Mouse (Mus musculus): ENCODE results near the gene Adamts3. TPM values are rescaled to one million over a fixed set of nuclear protein-coding genes. Genes with fewer than 3 reads are reported as not detected.

The Adamts3 gene
- polyA plus RNA-seq, 1 experiment from 2014 or later = 3.9 TPM

DNA sequence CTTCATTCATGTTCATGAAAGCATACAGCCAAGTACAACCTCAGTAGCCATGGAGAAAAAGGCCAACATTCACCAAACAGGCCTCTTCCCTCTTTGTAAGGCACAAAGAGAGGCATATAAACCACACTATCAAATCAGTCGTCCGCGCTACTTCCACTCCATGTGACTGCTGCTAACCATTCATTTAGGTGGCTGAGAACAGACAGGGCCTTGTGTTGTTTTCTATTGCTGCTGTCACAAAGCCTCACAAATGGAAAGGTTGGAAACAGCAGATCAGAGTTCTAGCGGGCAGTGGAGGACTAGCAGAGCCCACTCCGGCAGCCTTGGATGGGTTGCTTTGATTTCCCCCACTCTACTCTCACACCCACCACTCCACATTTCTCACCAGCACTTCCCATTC lies 98.5 kb downstream of the Adamts3 start:
- Histone ChIP-seq H3K4me3 (replicated peaks; ENCODE audit: low read depth, low read length) (no peak overlapping the region), H3K9ac (replicated peaks; ENCODE audit: low read length) (no peak overlapping the region), H3K4me1 (ENCODE audit: control insufficient read depth, insufficient read depth, low read length) (no peaks in the 10 kb centered on the region), H3K9me3 (ENCODE audit: control insufficient read depth, low read length) (no peaks in the 10 kb centered on the region), H3K36me3 (ENCODE audit: control insufficient read depth, insufficient read depth, low read length) (no peaks in the 10 kb centered on the region), H3K27ac (replicated peaks; ENCODE audit: low read depth, low read length) (no peak overlapping the region), H3K4me2 (ENCODE audit: low read length) (no peak overlapping the region), H3K27me3 (ENCODE audit: control insufficient read depth, insufficient read depth, low read length) (no peaks in the 10 kb centered on the region)
- WGBS = 68% methylated on average over 5 of the region's 5 CpGs
- no peak for DNase-seq
- ATAC-seq (ENCODE audit: low FRiP score, low TSS enrichment) = no peak

GRCm38 (mm10) chr5:89779823-89780222 lies 103.3 kb downstream of the Adamts3 start:
- no peak for DNase-seq
- Histone ChIP-seq H3K4me2 (ENCODE audit: low read length) (no peak overlapping the region), H3K4me1 (ENCODE audit: control insufficient read depth, insufficient read depth, low read length) (no peaks in the 10 kb centered on the region), H3K27me3 (ENCODE audit: control insufficient read depth, insufficient read depth, low read length) (no peaks in the 10 kb centered on the region), H3K9ac (replicated peaks; ENCODE audit: low read length) (no peak overlapping the region), H3K36me3 (ENCODE audit: control insufficient read depth, insufficient read depth, low read length) (no peaks in the 10 kb centered on the region), H3K4me3 (replicated peaks; ENCODE audit: low read depth, low read length) (no peak overlapping the region), H3K9me3 (ENCODE audit: control insufficient read depth, low read length) (no peaks in the 10 kb centered on the region), H3K27ac (replicated peaks; ENCODE audit: low read depth, low read length) (no peak overlapping the region)
- ATAC-seq (ENCODE audit: low FRiP score, low TSS enrichment) = no peak
- WGBS = 86% methylated on average over 2 of the region's 2 CpGs

DNA sequence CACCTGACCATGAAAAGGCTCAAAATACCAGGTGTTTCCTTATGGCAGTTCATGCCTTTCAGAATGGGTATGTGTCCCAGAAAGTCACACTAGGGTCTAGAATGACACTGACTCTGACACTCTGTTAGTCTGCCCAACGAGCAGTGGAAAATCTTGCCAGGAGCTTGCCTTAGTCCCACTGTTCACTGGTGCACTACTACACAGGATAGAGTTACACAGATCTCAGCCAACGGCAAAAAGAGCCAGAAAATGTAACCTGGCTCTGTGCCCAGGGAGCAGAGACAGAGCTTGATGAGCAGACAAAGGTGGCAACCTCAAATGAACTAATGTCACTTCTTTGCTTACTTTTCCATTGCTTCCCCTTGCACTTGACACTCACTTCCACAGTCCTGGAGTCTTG lies 104.5 kb downstream of the Adamts3 start:
- DNase-seq (peak; percentile 23), ATAC-seq (ENCODE audit: low FRiP score, low TSS enrichment) (no peak)
- 59% methylated on average over 2 of the region's 2 CpGs for WGBS

GRCm38 (mm10) chr5:89777411-89777810 lies 105.7 kb downstream of the Adamts3 start:
- DNase-seq (no peak), ATAC-seq (ENCODE audit: low FRiP score, low TSS enrichment) (no peak)
- H3K4me3 ChIP-seq (replicated peaks; ENCODE audit: low read depth, low read length) = no peak overlapping the region
- no peaks in the 10 kb centered on the region for H3K36me3 ChIP-seq (ENCODE audit: control insufficient read depth, insufficient read depth, low read length)
- no peaks in the 10 kb centered on the region for H3K9me3 ChIP-seq (ENCODE audit: control insufficient read depth, low read length)
- H3K4me1 ChIP-seq (ENCODE audit: control insufficient read depth, insufficient read depth, low read length) = no peaks in the 10 kb centered on the region
- H3K27me3 ChIP-seq (ENCODE audit: control insufficient read depth, insufficient read depth, low read length) = no peaks in the 10 kb centered on the region
- 74% methylated on average over 4 of the region's 4 CpGs for WGBS
- H3K9ac ChIP-seq (replicated peaks; ENCODE audit: low read length) = no peak overlapping the region
- no peak overlapping the region for H3K4me2 ChIP-seq (ENCODE audit: low read length)
- no peak overlapping the region for H3K27ac ChIP-seq (replicated peaks; ENCODE audit: low read depth, low read length)

More for the DNA sequence above, 104.5 kb downstream of the Adamts3 start:
- Histone ChIP-seq H3K4me3 (replicated peaks; ENCODE audit: low read depth, low read length) (no peak overlapping the region), H3K4me1 (ENCODE audit: control insufficient read depth, insufficient read depth, low read length) (no peaks in the 10 kb centered on the region), H3K36me3 (ENCODE audit: control insufficient read depth, insufficient read depth, low read length) (no peaks in the 10 kb centered on the region), H3K9ac (replicated peaks; ENCODE audit: low read length) (no peak overlapping the region), H3K9me3 (ENCODE audit: control insufficient read depth, low read length) (no peaks in the 10 kb centered on the region), H3K4me2 (ENCODE audit: low read length) (no peak overlapping the region), H3K27me3 (ENCODE audit: control insufficient read depth, insufficient read depth, low read length) (no peaks in the 10 kb centered on the region), H3K27ac (replicated peaks; ENCODE audit: low read depth, low read length) (no peak overlapping the region)

DNA sequence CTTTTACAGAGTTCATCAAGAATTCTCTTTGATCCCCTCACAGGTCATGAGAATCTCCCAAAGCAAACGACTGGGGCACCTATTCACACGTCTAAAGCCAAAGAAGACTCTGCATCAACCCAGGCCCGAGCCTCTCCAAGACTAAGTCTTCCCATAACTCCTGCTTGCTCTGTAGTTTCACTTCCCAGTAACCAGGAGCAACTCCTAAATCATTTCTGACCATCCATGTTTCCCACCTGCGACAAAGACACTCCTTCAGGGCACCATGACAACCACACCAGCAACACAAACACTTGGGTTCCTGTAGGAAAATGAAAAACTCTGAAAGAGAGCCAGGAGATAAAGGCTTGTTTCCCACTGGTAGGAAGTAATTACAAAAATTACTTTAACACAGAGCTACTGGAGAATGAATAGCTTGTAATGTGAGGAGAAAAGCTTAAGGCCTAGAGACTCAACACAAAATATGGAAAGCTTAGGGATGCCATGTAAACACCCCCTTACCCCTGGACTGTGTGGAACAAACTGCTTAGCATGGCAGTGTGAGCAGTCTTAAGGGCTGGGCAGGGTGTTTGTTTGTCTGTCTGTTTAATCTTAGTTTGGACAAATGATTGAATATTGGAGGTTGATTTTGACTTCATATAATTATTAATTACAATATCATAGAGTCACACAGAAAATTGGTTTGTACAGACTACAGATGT lies 112.3 kb downstream of the Adamts3 start:
- ATAC-seq (ENCODE audit: low FRiP score, low TSS enrichment) (no peak), DNase-seq (no peak)
- 11% methylated on average over 4 of the region's 4 CpGs for WGBS
- H3K36me3 ChIP-seq (ENCODE audit: control insufficient read depth, insufficient read depth, low read length) = no peaks in the 10 kb centered on the region
- no peaks in the 10 kb centered on the region for H3K4me1 ChIP-seq (ENCODE audit: control insufficient read depth, insufficient read depth, low read length)
- H3K27ac ChIP-seq (replicated peaks; ENCODE audit: low read depth, low read length) = no peak overlapping the region
- no peaks in the 10 kb centered on the region for H3K9me3 ChIP-seq (ENCODE audit: control insufficient read depth, low read length)
- H3K27me3 ChIP-seq (ENCODE audit: control insufficient read depth, insufficient read depth, low read length) = no peaks in the 10 kb centered on the region
- H3K4me2 ChIP-seq (ENCODE audit: low read length) = no peak overlapping the region
- H3K4me3 ChIP-seq (replicated peaks; ENCODE audit: low read depth, low read length) = no peak overlapping the region
- no peak overlapping the region for H3K9ac ChIP-seq (replicated peaks; ENCODE audit: low read length)

- Histone ChIP-seq H3K27me3 (ENCODE audit: control insufficient read depth, insufficient read depth, low read length) (peaks cover 3% of the 10 kb centered on the region; the same call in 1 of the 2 replicates), H3K4me3 (replicated peaks; ENCODE audit: low read depth, low read length) (no peak overlapping the region), H3K9ac (replicated peaks; ENCODE audit: low read length) (no peak overlapping the region), H3K9me3 (ENCODE audit: control insufficient read depth, low read length) (no peaks in the 10 kb centered on the region), H3K4me2 (ENCODE audit: low read length) (peak overlapping the region; percentile 37), H3K4me1 (ENCODE audit: control insufficient read depth, insufficient read depth, low read length) (peaks cover 9% of the 10 kb centered on the region; the same call in 1 of the 2 replicates), H3K36me3 (ENCODE audit: control insufficient read depth, insufficient read depth, low read length) (no peaks in the 10 kb centered on the region), H3K27ac (replicated peaks; ENCODE audit: low read depth, low read length) (no peak overlapping the region)
- ATAC-seq (ENCODE audit: low FRiP score, low TSS enrichment) = peak; percentile 73
- WGBS = 2% methylated on average over 11 of the region's 11 CpGs
- peak; percentile 65 for DNase-seq
Observed at GRCm38 (mm10) chr5:89763189-89764187, 119.6 kb downstream of the Adamts3 start.

GRCm38 (mm10) chr5:89760368-89760767 lies 122.8 kb downstream of the Adamts3 start:
- peaks cover 3% of the 10 kb centered on the region; the same call in 1 of the 2 replicates for H3K27me3 ChIP-seq (ENCODE audit: control insufficient read depth, insufficient read depth, low read length)
- H3K9me3 ChIP-seq (ENCODE audit: control insufficient read depth, low read length) = no peaks in the 10 kb centered on the region
- H3K27ac ChIP-seq (replicated peaks; ENCODE audit: low read depth, low read length) = no peak overlapping the region
- H3K4me1 ChIP-seq (ENCODE audit: control insufficient read depth, insufficient read depth, low read length) = peaks cover 9% of the 10 kb centered on the region; the same call in 1 of the 2 replicates
- ATAC-seq (ENCODE audit: low FRiP score, low TSS enrichment) (no peak), DNase-seq (no peak)
- H3K36me3 ChIP-seq (ENCODE audit: control insufficient read depth, insufficient read depth, low read length) = no peaks in the 10 kb centered on the region
- no peak overlapping the region for H3K4me2 ChIP-seq (ENCODE audit: low read length)
- 45% methylated on average over 4 of the region's 4 CpGs for WGBS
- no peak overlapping the region for H3K4me3 ChIP-seq (replicated peaks; ENCODE audit: low read depth, low read length)
- H3K9ac ChIP-seq (replicated peaks; ENCODE audit: low read length) = no peak overlapping the region

GRCm38 (mm10) chr5:89751836-89752235 lies 131.3 kb downstream of the Adamts3 start:
- WGBS = 93% methylated on average over 2 of the region's 2 CpGs
- H3K4me2 ChIP-seq (ENCODE audit: low read length) = no peak overlapping the region
- DNase-seq = no peak

More at GRCm38 (mm10) chr5:89751836-89752235, 131.3 kb downstream of the Adamts3 start:
- no peaks in the 10 kb centered on the region for H3K4me1 ChIP-seq (ENCODE audit: control insufficient read depth, insufficient read depth, low read length)
- H3K36me3 ChIP-seq (ENCODE audit: control insufficient read depth, insufficient read depth, low read length) = no peaks in the 10 kb centered on the region
- no peaks in the 10 kb centered on the region for H3K27me3 ChIP-seq (ENCODE audit: control insufficient read depth, insufficient read depth, low read length)
- no peak overlapping the region for H3K27ac ChIP-seq (replicated peaks; ENCODE audit: low read depth, low read length)
- H3K9me3 ChIP-seq (ENCODE audit: control insufficient read depth, low read length) = no peaks in the 10 kb centered on the region; the same call in 1 of the 2 replicates
- H3K9ac ChIP-seq (replicated peaks; ENCODE audit: low read length) = no peak overlapping the region
- no peak overlapping the region for H3K4me3 ChIP-seq (replicated peaks; ENCODE audit: low read depth, low read length)
- ATAC-seq (ENCODE audit: low FRiP score, low TSS enrichment) = no peak

Data from midbrain, embryonic 14.5 days (tissue).